Mouse (Mus musculus): ENCODE results near the gene Rundc3a. TPM values are rescaled to one million over a fixed set of nuclear protein-coding genes. Genes with fewer than 3 reads are reported as not detected.
A peak's percentile ranks its signal among the peaks of the same experiment; 100 is the strongest.
"Not testable (repeated sequence)": the region's sequence is repeated elsewhere in the genome, so short reads cannot be mapped to it uniquely, and the experiment has no call there.

The Rundc3a gene
- polyA plus RNA-seq, 1 experiment from 2014 or later = 106 TPM

GRCm38 (mm10) chr11:102405544-102406285 is 12.5 kb downstream of the Rundc3a start:
- 90% methylated on average over 11 of the region's 11 CpGs for WGBS
- H3K4me2 ChIP-seq (replicated peaks) = peak overlapping the region; percentile 69
- no peak for ATAC-seq (ENCODE audit: low FRiP score)
- H3K36me3 ChIP-seq (replicated peaks; ENCODE audit: control insufficient read depth, insufficient read depth) = peaks cover 41% of the 10 kb centered on the region
- peaks cover 29% of the 10 kb centered on the region for H3K4me1 ChIP-seq (replicated peaks; ENCODE audit: control insufficient read depth, insufficient read depth, low read length)
- H3K9me3 ChIP-seq (ENCODE audit: control insufficient read depth, low read length) = no peaks in the 10 kb centered on the region
- DNase-seq (ENCODE audit: low spot score) = no peak
- H3K27ac ChIP-seq = no peak overlapping the region
- H3K4me3 ChIP-seq (replicated peaks; ENCODE audit: low read length) = peak overlapping the region; percentile 73; the same call in 1 of the 2 replicates
- H3K9ac ChIP-seq = peak overlapping the region; percentile 79
- no peaks in the 10 kb centered on the region for H3K27me3 ChIP-seq (ENCODE audit: control insufficient read depth, insufficient read depth, low read length)

GRCm38 (mm10) chr11:102406401-102406800 is 13.2 kb downstream of the Rundc3a start:
- Histone ChIP-seq H3K27me3 (ENCODE audit: control insufficient read depth, insufficient read depth, low read length) (no peaks in the 10 kb centered on the region), H3K36me3 (replicated peaks; ENCODE audit: control insufficient read depth, insufficient read depth) (peaks cover 34% of the 10 kb centered on the region), H3K9ac (peak overlapping the region; percentile 79), H3K4me3 (replicated peaks; ENCODE audit: low read length) (peak overlapping the region; percentile 73), H3K27ac (peak overlapping the region; percentile 82; the same call in 1 of the 2 replicates), H3K4me1 (replicated peaks; ENCODE audit: control insufficient read depth, insufficient read depth, low read length) (peaks cover 29% of the 10 kb centered on the region), H3K4me2 (replicated peaks) (peak overlapping the region; percentile 69), H3K9me3 (ENCODE audit: control insufficient read depth, low read length) (no peaks in the 10 kb centered on the region)
- WGBS = 16% methylated on average over 3 of the region's 3 CpGs
- DNase-seq (ENCODE audit: low spot score) (no peak), ATAC-seq (ENCODE audit: low FRiP score) (no peak)

GRCm38 (mm10) chr11:102406900-102407833 is 14.0 kb downstream of the Rundc3a start:
- Histone ChIP-seq H3K9ac (peak overlapping the region; percentile 79), H3K27me3 (ENCODE audit: control insufficient read depth, insufficient read depth, low read length) (no peaks in the 10 kb centered on the region), H3K4me3 (replicated peaks; ENCODE audit: low read length) (peak overlapping the region; percentile 73), H3K4me2 (replicated peaks) (peak overlapping the region; percentile 69), H3K36me3 (replicated peaks; ENCODE audit: control insufficient read depth, insufficient read depth) (peaks cover 26% of the 10 kb centered on the region), H3K27ac (peak overlapping the region; percentile 82), H3K9me3 (ENCODE audit: control insufficient read depth, low read length) (no peaks in the 10 kb centered on the region), H3K4me1 (replicated peaks; ENCODE audit: control insufficient read depth, insufficient read depth, low read length) (peaks cover 29% of the 10 kb centered on the region)
- ATAC-seq (ENCODE audit: low FRiP score) (peak; percentile 78), DNase-seq (ENCODE audit: low spot score) (peak; percentile 90)
- under 1% methylated on average over 78 of the region's 85 CpGs for WGBS

- ATAC-seq (ENCODE audit: low FRiP score) = no peak
- H3K27me3 ChIP-seq (ENCODE audit: control insufficient read depth, insufficient read depth, low read length) = no peaks in the 10 kb centered on the region
- peaks cover 20% of the 10 kb centered on the region for H3K36me3 ChIP-seq (replicated peaks; ENCODE audit: control insufficient read depth, insufficient read depth)
- no peaks in the 10 kb centered on the region for H3K9me3 ChIP-seq (ENCODE audit: control insufficient read depth, low read length)
- peaks cover 29% of the 10 kb centered on the region for H3K4me1 ChIP-seq (replicated peaks; ENCODE audit: control insufficient read depth, insufficient read depth, low read length)
- peak within 1 kb of the TSS; percentile 69 for H3K4me2 ChIP-seq (replicated peaks)
- peak within 1 kb of the TSS; percentile 79 for H3K9ac ChIP-seq
- peak within 1 kb of the TSS; percentile 73 for H3K4me3 ChIP-seq (replicated peaks; ENCODE audit: low read length)
- WGBS = under 1% methylated on average over 19 of the region's 19 CpGs
- no peak for DNase-seq (ENCODE audit: low spot score)
- peak within 1 kb of the TSS; percentile 82 for H3K27ac ChIP-seq
These were observed 14.6 kb downstream of the Rundc3a start, which contains the start of gene Slc25a39 for GRCm38 (mm10) chr11:102407834-102408215. Gene Slc25a39 (minus strand): TSS chr11:102407946.

GRCm38 (mm10) chr11:102408344-102408876 is 15.2 kb downstream of the Rundc3a start:
- ATAC-seq (ENCODE audit: low FRiP score) = peak; percentile 91
- peak; percentile 97 for DNase-seq (ENCODE audit: low spot score)
- H3K4me1 ChIP-seq (replicated peaks; ENCODE audit: control insufficient read depth, insufficient read depth, low read length) = peaks cover 29% of the 10 kb centered on the region
- H3K9me3 ChIP-seq (ENCODE audit: control insufficient read depth, low read length) = no peaks in the 10 kb centered on the region
- peak overlapping the region; percentile 73 for H3K4me3 ChIP-seq (replicated peaks; ENCODE audit: low read length)
- H3K9ac ChIP-seq = no peak overlapping the region
- H3K36me3 ChIP-seq (replicated peaks; ENCODE audit: control insufficient read depth, insufficient read depth) = peaks cover 14% of the 10 kb centered on the region
- H3K27ac ChIP-seq = peak overlapping the region; percentile 82
- H3K4me2 ChIP-seq (replicated peaks) = peak overlapping the region; percentile 69
- no peaks in the 10 kb centered on the region for H3K27me3 ChIP-seq (ENCODE audit: control insufficient read depth, insufficient read depth, low read length)
- WGBS = under 1% methylated on average over 32 of the region's 32 CpGs

GRCm38 (mm10) chr11:102408888-102409794 is 15.9 kb downstream of the Rundc3a start:
- H3K27me3 ChIP-seq (ENCODE audit: control insufficient read depth, insufficient read depth, low read length) = no peaks in the 10 kb centered on the region
- H3K9ac ChIP-seq = no peak overlapping the region
- H3K4me3 ChIP-seq (replicated peaks; ENCODE audit: low read length) = peak overlapping the region; percentile 73
- WGBS = 43% methylated on average over 15 of the region's 15 CpGs
- H3K36me3 ChIP-seq (replicated peaks; ENCODE audit: control insufficient read depth, insufficient read depth) = 0 out of 2 replicates have a peak, but pooled peaks cover 7% of the 10 kb centered on the region
- H3K4me2 ChIP-seq (replicated peaks) = peak overlapping the region; percentile 69
- peaks cover 29% of the 10 kb centered on the region for H3K4me1 ChIP-seq (replicated peaks; ENCODE audit: control insufficient read depth, insufficient read depth, low read length)
- ATAC-seq (ENCODE audit: low FRiP score) = no peak
- DNase-seq (ENCODE audit: low spot score) = no peak
- no peaks in the 10 kb centered on the region for H3K9me3 ChIP-seq (ENCODE audit: control insufficient read depth, low read length)
- H3K27ac ChIP-seq = peak overlapping the region; percentile 28; the same call in 1 of the 2 replicates

- H3K4me1 ChIP-seq (replicated peaks; ENCODE audit: control insufficient read depth, insufficient read depth, low read length) = peaks cover 25% of the 10 kb centered on the region
- H3K9me3 ChIP-seq (ENCODE audit: control insufficient read depth, low read length) = no peaks in the 10 kb centered on the region
- no peaks in the 10 kb centered on the region for H3K27me3 ChIP-seq (ENCODE audit: control insufficient read depth, insufficient read depth, low read length)
- 71% methylated on average over 3 of the region's 3 CpGs for WGBS
- H3K27ac ChIP-seq = no peak overlapping the region
- H3K4me2 ChIP-seq (replicated peaks) = no peak overlapping the region
- no peak overlapping the region for H3K9ac ChIP-seq
- no peak overlapping the region for H3K4me3 ChIP-seq (replicated peaks; ENCODE audit: low read length)
- 0 out of 2 replicates have a peak, but pooled peaks cover 2% of the 10 kb centered on the region for H3K36me3 ChIP-seq (replicated peaks; ENCODE audit: control insufficient read depth, insufficient read depth)
- no peak for ATAC-seq (ENCODE audit: low FRiP score)
- no peak for DNase-seq (ENCODE audit: low spot score)
These were observed 16.7 kb downstream of the Rundc3a start for GRCm38 (mm10) chr11:102409795-102410330.

GRCm38 (mm10) chr11:102410345-102410744 is 17.1 kb downstream of the Rundc3a start:
- not testable (repeated sequence) for H3K27ac ChIP-seq; ATAC-seq (ENCODE audit: low FRiP score); H3K36me3 ChIP-seq (replicated peaks; ENCODE audit: control insufficient read depth, insufficient read depth); H3K9ac ChIP-seq; H3K4me3 ChIP-seq (replicated peaks; ENCODE audit: low read length); DNase-seq (ENCODE audit: low spot score); H3K9me3 ChIP-seq (ENCODE audit: control insufficient read depth, low read length); H3K4me2 ChIP-seq (replicated peaks); H3K27me3 ChIP-seq (ENCODE audit: control insufficient read depth, insufficient read depth, low read length)
- 97% methylated on average over 2 of the region's 3 CpGs for WGBS
- peaks cover 20% of the 10 kb centered on the region for H3K4me1 ChIP-seq (replicated peaks; ENCODE audit: control insufficient read depth, insufficient read depth, low read length)
